Mouse (Mus musculus): Measurements from ENCODE around the gene Nsf. TPM values are rescaled to one million over a fixed set of nuclear protein-coding genes. Genes with fewer than 3 reads are reported as not detected.

The Nsf gene
- total and polyA plus RNA-seq, 3 experiments = 37.9 to 40.2 TPM; not detected in 1

DNA sequence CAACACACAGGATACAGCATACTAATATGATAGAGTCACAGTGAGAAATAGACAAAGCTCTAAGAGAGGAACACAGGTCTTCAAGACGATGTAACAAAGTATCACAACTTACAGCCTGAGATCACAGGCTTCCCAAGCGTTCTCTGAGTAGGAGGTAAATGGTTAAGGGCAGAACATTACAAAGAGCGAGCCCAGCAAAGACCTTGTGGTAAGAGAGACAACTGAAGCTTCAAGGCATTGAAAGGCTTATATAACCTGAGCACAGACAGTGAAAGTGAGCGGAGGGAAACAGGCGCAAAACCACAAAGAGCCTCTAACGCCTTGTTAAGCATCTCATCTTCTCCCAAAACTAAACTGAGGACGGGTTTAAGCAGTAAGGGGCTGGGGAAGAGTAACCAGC is 2.8 kb downstream of the Nsf start:
- Histone ChIP-seq H3K4me1 (ENCODE audit: control insufficient read depth in 1 of 2, insufficient read depth in 2 of 2, low read length in 2 of 2) (peaks cover 12 to 17% of the 10 kb centered on the region in 2 experiments), H3K79me2 (ENCODE audit: control insufficient read depth, insufficient read depth, low read length, poor library complexity) (peaks cover 36% of the 10 kb centered on the region), H3K27ac (ENCODE audit: control insufficient read depth, low read depth, low read length) (no peak overlapping the region), H3K9ac (ENCODE audit: control insufficient read depth, low read depth, low read length, poor library complexity, severe bottlenecking) (no peak overlapping the region), H3K27me3 (ENCODE audit: control insufficient read depth in 1 of 2, insufficient read depth in 2 of 2, low read length in 2 of 2) (no peaks in the 10 kb centered on the region), H3K36me3 (ENCODE audit: control insufficient read depth in 1 of 2, insufficient read depth in 2 of 2, low read length in 2 of 2) (peaks cover 2 to 17% of the 10 kb centered on the region in 2 experiments), H3K4me3 (ENCODE audit: control insufficient read depth in 1 of 2, insufficient read depth in 1 of 2, low read depth in 2 of 2, low read length in 2 of 2) (no peak overlapping the region), H3K9me3 (replicated peaks; ENCODE audit: insufficient read depth, low read length) (no peaks in the 10 kb centered on the region)
- TF ChIP-seq GATA1 (IDR thresholded peaks at IDR 0.05; ENCODE audit: low read depth, low read length) (no peak), GABPA (IDR thresholded peaks at IDR 0.05; ENCODE audit: low read depth, low read length) (no peak), JUND (IDR thresholded peaks at IDR 0.05; ENCODE audit: low read depth, low read length) (no peak), ETS1 (IDR thresholded peaks at IDR 0.05; ENCODE audit: low read depth, low read length) (no peak), POLR2A (IDR thresholded peaks at IDR 0.05; ENCODE audit: control insufficient read depth in 1 of 2, insufficient read depth in 1 of 2, low read depth in 1 of 2, low read length in 2 of 2, poor library complexity in 1 of 2) (no peak), ZKSCAN1 (IDR thresholded peaks at IDR 0.05; ENCODE audit: low read depth, low read length) (no peak), TCF12 (IDR thresholded peaks at IDR 0.05; ENCODE audit: low read depth, low read length) (no peak), KAT2A (conservative IDR thresholded peaks at IDR 0.05; ENCODE audit: low read depth, low read length) (no peak), TAL1 (IDR thresholded peaks at IDR 0.05; ENCODE audit: low read length) (no peak), E2F4 (IDR thresholded peaks at IDR 0.05; ENCODE audit: borderline replicate concordance, low read depth, low read length) (no peak), ZNF384 (IDR thresholded peaks at IDR 0.05; ENCODE audit: low read depth, low read length) (no peak), BHLHE40 (IDR thresholded peaks at IDR 0.05; ENCODE audit: borderline replicate concordance, low read depth, low read length) (no peak), HCFC1 (IDR thresholded peaks at IDR 0.05; ENCODE audit: low read depth, low read length) (no peak), MYB (IDR thresholded peaks at IDR 0.05; ENCODE audit: low read depth, low read length) (no peak), CHD1 (IDR thresholded peaks at IDR 0.05; ENCODE audit: low read depth, low read length) (no peak), RCOR1 (IDR thresholded peaks at IDR 0.05; ENCODE audit: low read depth, low read length) (no peak), CTCF (IDR thresholded peaks at IDR 0.05 in 2 of 3, conservative IDR thresholded peaks at IDR 0.05 in 1 of 3; ENCODE audit: control insufficient read depth in 1 of 3, insufficient read depth in 1 of 3, low read depth in 2 of 3, low read length in 3 of 3, poor library complexity in 1 of 3, severe bottlenecking in 1 of 3) (no peak), ZC3H11A (IDR thresholded peaks at IDR 0.05; ENCODE audit: low read depth, low read length) (no peak)
- DNase-seq (ENCODE audit: low read depth, low spot score) = no peak

DNA sequence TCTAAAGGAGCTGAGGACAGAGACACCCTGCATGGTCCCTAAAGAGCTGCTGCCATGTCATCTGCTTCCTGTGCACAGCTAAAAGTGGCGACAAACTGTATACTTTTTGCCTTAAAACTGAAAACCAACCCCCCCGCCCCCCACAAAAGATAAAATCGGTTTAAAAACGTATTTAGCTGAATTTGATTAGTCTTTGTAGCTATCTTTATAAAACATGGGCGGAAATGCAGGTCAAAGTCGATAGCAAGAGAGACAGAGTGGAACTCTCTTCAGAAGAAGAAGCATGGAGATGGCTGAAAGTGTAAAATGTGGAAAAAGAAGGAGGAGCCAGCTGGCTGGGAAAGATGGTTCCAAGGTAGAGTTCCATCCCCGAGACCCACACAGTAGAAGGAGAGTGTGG is 4.9 kb downstream of the Nsf start:
- Histone ChIP-seq H3K9me3 (replicated peaks; ENCODE audit: insufficient read depth, low read length) (no peaks in the 10 kb centered on the region), H3K4me1 (ENCODE audit: control insufficient read depth in 1 of 2, insufficient read depth in 2 of 2, low read length in 2 of 2) (peaks cover 6 to 17% of the 10 kb centered on the region in 2 experiments), H3K4me3 (ENCODE audit: control insufficient read depth in 1 of 2, insufficient read depth in 1 of 2, low read depth in 2 of 2, low read length in 2 of 2) (peak overlapping the region in 1 of 2 experiments; percentile 20; a peak in 1 of 4 replicates), H3K36me3 (ENCODE audit: control insufficient read depth in 1 of 2, insufficient read depth in 2 of 2, low read length in 2 of 2) (peaks cover 2 to 16% of the 10 kb centered on the region in 2 experiments), H3K9ac (ENCODE audit: control insufficient read depth, low read depth, low read length, poor library complexity, severe bottlenecking) (peak overlapping the region; percentile 6; the same call in 1 of the 2 replicates), H3K27me3 (ENCODE audit: control insufficient read depth in 1 of 2, insufficient read depth in 2 of 2, low read length in 2 of 2) (no peaks in the 10 kb centered on the region), H3K79me2 (ENCODE audit: control insufficient read depth, insufficient read depth, low read length, poor library complexity) (peaks cover 37% of the 10 kb centered on the region), H3K27ac (ENCODE audit: control insufficient read depth, low read depth, low read length) (peak overlapping the region; percentile 67)
- DNase-seq (ENCODE audit: low read depth, low spot score) = no peak
- peak in 1 of 2 experiments; percentile 72; a peak in 2 of 4 replicates for TF ChIP-seq EP300 (IDR thresholded peaks at IDR 0.05; ENCODE audit: low read depth in 1 of 2, low read length in 2 of 2)
- TF ChIP-seq RCOR1 (IDR thresholded peaks at IDR 0.05; ENCODE audit: low read depth, low read length) = peak; percentile 11; the same call in 1 of the 2 replicates
- peak; percentile 59; the same call in 1 of the 2 replicates for TF ChIP-seq TCF12 (IDR thresholded peaks at IDR 0.05; ENCODE audit: low read depth, low read length)
- TF ChIP-seq KAT2A (conservative IDR thresholded peaks at IDR 0.05; ENCODE audit: low read depth, low read length) = no peak
- 0 out of 2 replicates have a peak, but pooled peaks have one; percentile 5 for TF ChIP-seq ELF1 (IDR thresholded peaks at IDR 0.05; ENCODE audit: low read depth, low read length)
